Mouse (Mus musculus) testis, postnatal 14 days (tissue): ENCODE measurements around the gene Cyld.

ENCODE experiments used
- DNase-seq: peaks from one replicate; pipeline ENCODE4 v3.0.0; 2021; ENCODE audit warnings: low spot score

Cyld gene

GRCm38 (mm10) chr8:88793324-88793722 lies 96.5 kb downstream of the Cyld start:
- DNase-seq, result no peak

- DNase-seq, result no peak
These were observed 97.2 kb downstream of the Cyld start for GRCm38 (mm10) chr8:88793746-88794614.

GRCm38 (mm10) chr8:88794615-88794907 lies 97.7 kb downstream of the Cyld start:
- no peak for DNase-seq

- DNase-seq, result no peak
These were observed 99.1 kb downstream of the Cyld start for GRCm38 (mm10) chr8:88795896-88796295.

- DNase-seq, result no peak
These were observed 99.8 kb downstream of the Cyld start for GRCm38 (mm10) chr8:88796651-88797050.
